Mouse (Mus musculus) cerebellum, adult 8-10 months (tissue): Measurements from ENCODE around the gene Gm5965.
"Not testable (repeated sequence)": the region's sequence is repeated elsewhere in the genome, so short reads cannot be mapped to it uniquely, and the experiment has no call there.

ENCODE experiments used
- DNase-seq: peaks from one replicate; pipeline ENCODE4 v3.0.0; 2022

Gm5965 gene

DNA sequence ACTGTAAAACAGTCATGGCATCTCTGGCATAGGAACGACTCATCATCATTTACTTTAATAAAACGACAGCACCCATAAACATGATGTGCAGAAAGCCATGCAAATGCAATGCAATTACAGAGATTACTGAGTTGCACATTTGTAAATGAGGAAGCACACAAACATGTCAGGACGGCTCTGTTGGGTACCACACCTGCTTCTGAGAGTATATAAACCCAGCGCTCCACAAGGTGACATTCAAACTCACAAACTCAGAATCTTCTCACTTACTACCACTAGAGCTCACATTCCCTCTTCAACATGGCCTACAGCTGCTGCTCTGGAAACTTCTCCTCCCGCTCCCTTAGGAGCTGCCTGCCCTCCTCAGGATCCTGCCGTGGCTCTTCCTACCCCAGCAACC lies at the start of gene Gm5965:
Gene Gm5965, plus strand, starts transcription at position 301 of the 400 bp plus-strand sequence.
- DNase-seq = no peak

DNA sequence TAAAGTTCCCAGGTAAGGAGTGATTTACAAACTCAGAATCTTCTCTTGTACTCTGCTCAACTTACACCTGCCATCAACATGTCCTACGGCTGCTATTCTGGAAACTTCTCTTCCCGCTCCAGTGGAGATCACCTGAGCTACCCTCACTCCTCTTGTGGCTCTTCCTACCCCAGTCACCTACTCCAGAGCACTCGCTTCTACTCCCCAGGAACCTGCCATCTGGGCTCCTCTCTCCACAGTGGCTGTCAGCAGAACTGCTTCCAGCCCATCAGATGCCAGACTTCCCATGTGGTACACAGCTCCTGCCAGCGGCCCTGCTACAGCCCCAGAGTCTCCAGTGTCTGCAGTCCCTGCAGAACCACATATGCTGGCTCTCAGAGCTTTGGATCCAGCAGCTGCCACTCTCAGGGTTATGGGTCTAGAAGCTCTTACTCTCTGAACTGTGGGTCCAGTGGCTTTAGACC lies 48.9 kb upstream of the Gm5965 start, which contains the start of gene Krtap13-1:
Gene Krtap13-1, plus strand, starts transcription at position 51 of the 464 bp plus-strand sequence.
- no peak for DNase-seq

DNA sequence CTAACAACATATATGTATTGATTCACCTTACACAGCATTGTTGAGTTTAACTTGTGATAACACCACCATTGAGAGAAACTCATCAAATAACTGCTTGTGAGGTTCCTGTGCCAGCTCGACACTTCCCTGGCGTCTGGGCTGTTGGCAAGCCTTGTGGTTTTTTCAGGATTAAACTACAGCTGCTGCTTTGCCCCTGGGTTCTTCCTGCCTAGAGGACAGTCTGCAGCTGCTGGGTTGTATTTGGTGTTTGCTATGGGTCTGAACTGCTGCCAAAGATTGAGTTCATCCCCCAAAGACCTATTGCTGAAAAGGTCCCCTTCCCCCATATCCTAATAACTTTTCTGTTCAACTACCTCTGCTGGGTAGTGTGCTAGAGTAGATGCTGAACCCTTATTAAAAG lies 42.3 kb upstream of the Gm5965 start:
- no peak for DNase-seq

GRCm38 (mm10) chr16:88744750-88745340 lies 32.9 kb upstream of the Gm5965 start:
- no peak for DNase-seq

- no peak for DNase-seq
Measured at GRCm38 (mm10) chr16:88747943-88748342, 29.8 kb upstream of the Gm5965 start.

DNA sequence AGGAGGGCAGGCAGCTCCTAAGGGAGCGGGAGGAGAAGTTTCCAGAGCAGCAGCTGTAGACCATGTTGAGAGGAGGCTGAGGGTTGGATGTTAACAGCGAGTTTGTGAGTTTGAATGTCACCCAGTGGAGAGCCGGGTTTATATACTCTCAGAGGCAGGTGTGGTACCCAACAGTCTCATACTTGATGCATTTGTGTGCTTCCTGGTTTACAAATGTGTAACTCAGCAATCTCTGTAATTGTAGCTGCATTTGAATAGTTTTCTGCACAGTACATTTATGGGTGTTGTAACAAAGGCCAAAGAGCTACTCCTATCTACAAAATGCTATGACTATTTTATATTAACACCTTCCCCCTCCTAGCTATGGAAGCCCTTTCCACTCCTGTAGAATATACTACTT lies 26.2 kb upstream of the Gm5965 start, which contains the start of gene Krtap13:
Gene Krtap13, minus strand, starts transcription at position 101 of the 400 bp plus-strand sequence.
- not testable (repeated sequence) for DNase-seq

- not testable (repeated sequence) for DNase-seq
Measured at GRCm38 (mm10) chr16:88758547-88758946, 19.1 kb upstream of the Gm5965 start, which contains the start of gene 2310034C09Rik. TSS of gene 2310034C09Rik (plus strand) at chr16:88758847.

DNA sequence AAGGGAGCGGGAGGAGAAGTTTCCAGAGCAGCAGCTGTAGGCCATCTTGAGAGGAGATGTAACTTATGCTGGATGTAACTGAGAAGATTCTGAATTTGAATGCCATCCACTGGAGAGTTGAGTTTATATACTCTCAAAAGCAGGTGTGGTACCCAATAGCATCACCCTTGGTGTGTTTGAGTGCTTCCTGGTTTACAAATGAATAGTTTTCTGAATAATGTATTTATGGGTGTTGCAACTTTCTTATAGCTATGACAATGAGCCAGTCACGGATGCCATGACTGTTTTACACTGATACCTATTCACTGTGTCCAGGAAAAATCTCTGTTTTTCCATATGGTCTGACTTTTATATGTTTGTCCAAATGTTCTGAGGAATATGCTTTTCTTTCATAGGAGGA lies 3.6 kb upstream of the Gm5965 start, which contains the start of gene 2310057N15Rik:
Gene 2310057N15Rik, minus strand, starts transcription at position 101 of the 400 bp plus-strand sequence.
- DNase-seq = no peak

DNA sequence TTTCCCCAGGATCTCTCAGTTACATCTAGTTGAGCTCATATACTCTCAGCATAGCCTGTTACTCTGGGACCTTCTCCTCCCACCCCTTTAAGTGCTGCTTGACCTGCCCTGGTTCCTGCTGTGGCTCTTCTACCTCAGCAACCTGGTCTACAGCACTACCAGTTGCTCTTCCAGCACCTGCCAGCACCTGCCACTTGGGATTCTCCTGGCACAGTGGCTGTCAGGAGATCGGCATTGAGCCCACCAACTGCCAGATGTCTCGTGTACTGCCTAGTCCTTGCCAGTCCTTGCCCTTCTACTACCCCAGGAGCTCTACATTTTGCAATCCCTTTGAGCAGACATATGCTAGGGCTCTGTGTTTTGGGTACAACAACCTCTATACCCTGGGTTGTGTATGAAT lies 9.1 kb downstream of the Gm5965 start:
- DNase-seq = no peak

GRCm38 (mm10) chr16:88811827-88812226 lies 34.1 kb downstream of the Gm5965 start, which contains the start of gene Gm20741:
TSS of gene Gm20741 (minus strand) at chr16:88812220.
- peak; percentile 40 for DNase-seq

DNA sequence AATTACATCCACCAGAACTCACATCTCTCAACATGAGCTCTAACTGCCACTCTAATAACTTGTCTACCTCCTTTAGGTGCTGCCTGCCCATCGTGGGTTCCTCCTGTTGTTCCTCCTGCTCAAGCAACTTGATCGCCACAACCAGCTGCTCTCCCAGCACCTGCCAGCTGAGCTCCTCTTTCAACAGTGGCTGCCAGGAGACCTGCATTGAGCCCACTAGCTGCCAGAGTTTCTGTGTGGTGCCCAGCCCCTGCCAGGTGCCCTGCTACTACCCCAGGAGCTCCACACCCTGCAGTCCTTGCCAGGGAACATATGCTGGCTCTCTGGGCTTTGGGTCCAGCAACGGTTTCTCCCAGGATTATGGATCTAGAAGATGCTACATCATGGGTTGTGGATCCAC lies 42.4 kb downstream of the Gm5965 start, which contains the start of gene Krtap15:
Gene Krtap15, plus strand, starts transcription at position 150 of the 400 bp plus-strand sequence.
- no peak for DNase-seq

- no peak for DNase-seq
Measured at GRCm38 (mm10) chr16:88823736-88824135, 46.0 kb downstream of the Gm5965 start.

DNA sequence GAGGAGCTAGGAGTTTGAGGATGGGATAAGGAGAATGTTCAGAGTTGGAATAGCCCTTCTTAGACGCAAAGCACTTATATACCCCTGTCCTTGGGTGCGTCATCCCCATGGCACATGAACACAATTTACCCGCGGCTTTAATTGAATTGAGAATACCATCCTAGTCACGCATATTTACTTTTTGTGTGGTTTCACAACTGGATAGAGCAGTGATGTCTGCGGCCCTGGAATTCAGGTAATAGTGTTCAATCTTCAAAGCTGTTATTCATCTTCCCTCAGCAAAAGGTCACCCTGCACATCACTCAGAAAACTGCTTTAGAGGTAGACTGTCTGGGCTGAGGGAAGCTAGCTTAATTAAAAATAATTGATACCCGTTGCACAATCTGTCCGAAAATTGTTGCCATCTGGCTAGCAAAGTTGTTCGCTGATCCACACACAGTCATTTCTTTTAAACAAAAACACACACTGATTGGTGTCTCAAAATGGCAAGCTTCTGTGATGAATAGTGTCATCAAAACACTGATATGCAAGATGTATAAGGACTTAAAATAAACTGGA lies 48.5 kb downstream of the Gm5965 start, which contains the start of gene Krtap14:
Gene Krtap14, minus strand, starts transcription at position 51 of the 558 bp plus-strand sequence.
- DNase-seq = no peak

DNA sequence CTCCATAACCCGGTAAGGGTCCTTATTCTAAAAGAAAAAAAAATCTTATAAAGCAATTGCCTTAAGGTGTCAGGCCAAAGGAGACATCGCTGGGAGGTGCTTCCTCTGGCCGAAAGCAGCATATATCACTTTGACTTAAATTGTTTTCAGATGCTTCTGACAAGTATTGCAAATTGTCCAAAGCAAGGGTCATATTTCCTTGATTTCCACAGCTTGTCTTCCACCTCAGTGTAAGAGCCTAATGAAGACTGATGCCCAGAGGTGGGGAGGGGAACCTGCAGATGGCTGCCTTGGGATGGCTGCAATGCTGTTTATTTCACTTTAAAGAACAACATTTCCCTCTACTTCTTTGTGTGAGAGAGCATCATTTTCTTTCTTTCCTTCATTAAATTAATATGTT lies 49.3 kb downstream of the Gm5965 start:
- DNase-seq = no peak
